Mouse (Mus musculus): ENCODE results near the gene Ltv1. TPM values are rescaled to one million over a fixed set of nuclear protein-coding genes. Genes with fewer than 3 reads are reported as not detected.

Gene Ltv1
- 64.9 to 71.4 TPM (median 66.9 TPM) in 4 replicates for total RNA-seq (2023; ENCODE audit: inconsistent age)

DNA sequence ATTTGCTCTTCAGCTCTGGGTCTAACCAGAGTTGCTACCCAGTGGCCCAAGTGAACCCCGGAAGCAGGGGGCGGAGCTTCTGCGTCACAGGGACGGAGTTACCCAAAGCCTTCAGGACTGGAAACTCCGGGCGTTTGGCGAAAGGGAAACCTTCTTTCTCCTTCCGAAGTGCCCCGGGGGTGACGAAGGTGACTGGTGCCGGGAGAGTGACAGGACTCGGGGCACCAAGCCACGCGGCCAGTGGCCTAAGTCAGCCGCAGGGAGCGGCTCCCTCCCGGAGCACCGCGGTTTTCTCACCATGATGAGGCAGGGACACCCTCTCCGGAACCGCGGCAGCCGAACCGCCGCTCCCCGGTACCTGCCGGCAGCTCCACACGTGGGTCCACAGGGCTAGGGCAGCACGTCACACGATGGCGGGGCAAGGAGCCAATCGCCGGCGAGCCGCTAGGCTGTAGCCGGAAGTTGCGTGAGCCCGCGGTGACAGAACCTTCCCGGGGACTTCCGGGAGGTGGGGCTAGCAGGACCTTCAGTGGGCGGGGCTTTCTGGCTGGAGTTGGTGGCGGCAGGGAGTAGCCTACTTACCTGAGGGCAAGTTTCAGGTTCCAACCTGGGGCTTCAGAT, at the start of gene Ltv1:
TSS of gene Ltv1 (minus strand) at position 438 of the 621 bp plus-strand sequence.

DNA sequence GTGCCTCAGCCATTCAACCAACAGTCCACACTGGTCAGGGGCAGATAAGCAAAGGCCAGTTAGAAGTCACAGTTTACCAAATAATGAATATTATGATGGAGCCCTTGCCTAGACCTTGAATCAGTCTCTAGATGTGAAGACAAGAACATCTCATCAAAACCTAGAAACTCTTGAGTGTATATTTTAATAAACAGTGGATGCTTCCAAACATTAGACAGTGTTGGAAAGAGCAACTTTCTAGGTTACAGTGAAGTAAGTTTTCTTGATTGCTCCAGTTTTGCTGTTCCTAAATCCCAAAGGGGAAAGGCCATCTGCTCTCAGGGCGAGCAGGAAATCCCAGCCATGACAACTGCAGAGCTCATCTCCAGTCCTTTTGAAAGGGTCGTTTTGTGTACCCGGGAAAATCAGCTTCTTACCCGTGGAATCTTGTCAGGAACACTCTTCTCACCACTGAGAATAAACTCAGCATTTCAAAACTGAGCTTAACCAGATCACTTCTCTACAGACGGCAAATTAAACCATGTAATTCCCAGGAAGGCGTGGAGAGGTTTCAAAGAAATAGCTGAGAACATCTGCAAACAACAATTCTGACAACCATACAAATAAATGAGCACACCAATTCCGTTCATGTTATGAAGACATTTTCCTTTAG, 14.9 kb downstream of the Ltv1 start, which contains the start of gene Zc2hc1b:
TSS of gene Zc2hc1b (minus strand) at position 51 of the 652 bp plus-strand sequence.

Other genes with a start within 250 kb of the Ltv1 start
- 3.6 to 9.7 TPM (median 5.8 TPM) in 4 replicates for gene Stx11, start 228.9 kb downstream of the Ltv1 start, total RNA-seq (2023; ENCODE audit: inconsistent age)
- 7.6 to 9.2 TPM (median 8.7 TPM) in 4 replicates for gene Sf3b5, start 187.8 kb downstream of the Ltv1 start, total RNA-seq (2023; ENCODE audit: inconsistent age)
- gene Plagl1, start 132.7 kb downstream of the Ltv1 start, total RNA-seq (2023; ENCODE audit: inconsistent age), result 0.61 to 1.7 TPM (median 1.2 TPM) in 3 of 4 replicates, not detected in the other
- gene Zc2hc1b, start 15.1 kb downstream of the Ltv1 start, total RNA-seq (2023; ENCODE audit: inconsistent age), result not detected in 4 replicates

All from B cell, adult (primary cell).